Mouse (Mus musculus) A20 (cell line): ENCODE results near the gene Hdac8.

Experiments used
- DNase-seq: peaks from one replicate; pipeline ENCODE4 v3.0.0-alpha.2; 2011; ENCODE audit warnings: low read depth, low spot score

The Hdac8 gene

DNA sequence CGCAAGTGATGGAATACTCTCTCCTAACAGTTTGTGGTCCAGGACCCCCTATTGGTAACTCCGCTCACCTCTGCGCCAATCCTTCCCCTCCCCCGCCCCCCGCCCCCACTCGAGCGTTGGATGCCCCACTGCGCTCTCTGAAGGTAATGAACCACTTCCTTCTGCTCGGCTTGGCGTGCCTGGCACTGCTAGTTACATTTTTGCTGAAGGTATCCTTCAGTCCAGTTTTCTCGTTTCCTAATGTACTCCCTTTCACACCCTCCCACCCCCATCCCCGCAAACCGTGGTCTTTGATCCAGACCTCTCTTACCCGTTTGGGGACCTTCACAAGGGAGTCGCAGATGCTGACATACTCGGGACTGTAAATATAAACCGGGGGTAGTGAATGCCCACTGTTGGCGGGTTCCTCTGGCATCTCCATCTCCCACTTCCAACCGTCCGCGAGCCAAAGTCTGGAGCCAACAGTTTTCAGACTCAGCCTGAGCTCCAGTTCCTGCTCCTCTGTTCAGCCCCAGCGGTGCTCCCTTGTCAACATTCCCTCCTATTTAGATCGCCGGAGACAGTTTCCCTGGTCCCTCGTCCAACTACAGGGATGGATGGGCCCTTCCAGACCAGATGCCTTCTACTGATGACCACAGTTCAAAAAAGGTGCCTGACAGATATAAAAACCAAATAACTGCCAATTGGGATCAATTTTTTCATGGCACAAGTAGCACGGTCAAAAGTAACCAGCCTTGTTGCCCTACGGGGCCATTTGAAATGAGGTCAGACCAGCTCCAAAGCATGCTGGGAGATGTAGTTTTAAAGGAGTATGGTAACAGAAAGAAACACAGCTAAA is at the start of gene Hdac8:
Gene Hdac8, minus strand, starts transcription at position 716 of the 838 bp plus-strand sequence.
- peak; percentile 81 for DNase-seq

DNA sequence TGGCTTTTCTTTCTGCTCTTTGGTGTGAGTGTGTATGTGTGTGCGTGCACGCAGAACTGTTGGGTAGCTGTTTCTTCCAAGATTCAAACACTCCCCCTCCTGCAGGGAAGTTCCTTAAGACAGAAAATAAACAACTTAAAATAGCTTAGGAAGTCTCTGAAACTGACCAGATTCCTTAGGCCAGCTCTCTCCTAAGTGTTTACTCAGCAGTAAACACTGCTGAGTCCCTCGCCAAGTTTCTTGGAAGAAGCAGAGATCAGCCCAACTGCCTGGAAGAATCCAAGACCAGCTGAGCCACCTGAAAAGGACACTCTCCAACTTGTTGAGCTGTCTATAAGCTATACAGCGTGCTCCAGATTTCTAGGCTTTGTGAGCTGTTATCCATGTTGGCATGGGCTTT is 4.0 kb upstream of the Hdac8 start:
- no peak for DNase-seq

DNA sequence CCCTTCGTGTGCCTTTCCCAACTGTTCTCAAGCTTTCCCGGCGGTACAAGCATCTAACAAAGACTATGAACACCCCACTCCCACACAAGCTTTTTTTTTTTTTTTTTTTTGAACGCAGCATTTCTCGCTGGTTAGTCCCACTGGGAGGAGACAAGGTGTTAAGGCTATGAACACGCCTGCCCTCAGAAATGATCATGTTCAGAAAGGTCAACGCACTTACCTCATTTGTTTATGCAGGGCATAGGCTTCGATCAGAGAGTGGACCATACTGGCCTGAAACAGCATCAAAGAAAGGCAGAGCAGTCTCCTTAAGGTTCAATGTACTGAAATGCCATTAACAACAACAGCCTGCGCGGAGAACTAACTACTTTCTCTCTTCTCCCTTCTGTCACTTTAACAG is 980 bp downstream of the Hdac8 start:
- no peak for DNase-seq

GRCm38 (mm10) chrX:102493992-102494730 is 11.0 kb downstream of the Hdac8 start:
- DNase-seq, result peak; percentile 32

DNA sequence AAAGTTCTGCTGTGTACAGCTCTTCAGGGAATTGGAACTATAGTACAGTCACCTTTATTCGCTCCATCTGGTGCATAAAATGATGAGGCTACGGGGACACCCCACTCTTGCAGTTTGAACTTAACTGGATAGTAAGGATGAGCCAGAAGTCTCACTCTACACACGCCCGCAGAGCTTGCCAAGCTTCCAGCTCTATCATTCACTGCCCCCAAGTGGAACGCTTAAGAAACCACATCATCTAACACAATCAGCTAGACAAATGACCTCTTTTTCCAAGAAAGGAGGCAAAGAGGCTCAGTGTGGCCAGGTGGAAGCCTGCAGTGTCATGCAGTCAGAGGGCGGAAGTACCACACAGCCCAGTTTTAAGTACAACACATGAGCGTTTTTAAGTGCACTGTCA is 19.6 kb downstream of the Hdac8 start:
- DNase-seq, result no peak

GRCm38 (mm10) chrX:102479665-102480064 is 25.5 kb downstream of the Hdac8 start:
- DNase-seq, result no peak

DNA sequence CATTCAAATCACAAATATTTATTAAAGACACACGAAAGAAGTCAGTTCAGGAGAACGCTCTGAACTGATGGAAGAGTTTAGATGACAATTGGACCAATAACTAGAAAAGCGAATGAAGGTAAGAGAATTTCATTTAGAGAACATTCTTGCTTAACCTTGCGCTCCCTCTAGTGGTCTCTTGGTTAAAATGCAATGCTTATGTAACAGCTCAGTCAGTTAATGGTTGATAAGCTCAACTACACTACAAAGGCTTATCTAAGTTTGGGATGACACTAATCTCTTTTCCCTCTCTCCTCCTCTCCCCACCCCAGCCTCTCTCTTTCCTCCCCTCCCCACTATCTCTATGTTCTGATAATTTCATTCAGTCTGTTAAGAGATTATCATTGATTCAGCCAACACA is 26.2 kb downstream of the Hdac8 start:
- DNase-seq, result peak; percentile 41

DNA sequence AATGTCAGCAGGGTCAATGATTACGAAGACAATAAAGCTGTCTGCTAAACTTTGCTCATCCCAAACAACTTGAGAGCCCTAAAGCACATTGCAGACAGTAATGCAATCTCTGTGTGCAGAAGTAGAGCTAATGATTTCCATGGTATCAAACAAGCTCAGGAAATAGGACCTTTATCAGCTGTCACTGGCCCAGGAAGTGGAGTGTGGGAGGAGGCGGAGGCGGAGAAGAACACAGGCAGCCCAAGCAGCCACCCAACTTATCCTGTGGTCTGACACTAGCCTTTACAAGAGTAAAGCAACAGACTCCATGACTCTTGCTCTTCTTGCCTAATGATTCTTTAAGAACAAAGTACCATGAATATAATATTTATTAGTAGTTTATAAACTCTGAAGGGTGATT is 26.7 kb downstream of the Hdac8 start:
- no peak for DNase-seq

- DNase-seq, result peak; percentile 52
Measured at GRCm38 (mm10) chrX:102476784-102477183, 28.4 kb downstream of the Hdac8 start.

DNA sequence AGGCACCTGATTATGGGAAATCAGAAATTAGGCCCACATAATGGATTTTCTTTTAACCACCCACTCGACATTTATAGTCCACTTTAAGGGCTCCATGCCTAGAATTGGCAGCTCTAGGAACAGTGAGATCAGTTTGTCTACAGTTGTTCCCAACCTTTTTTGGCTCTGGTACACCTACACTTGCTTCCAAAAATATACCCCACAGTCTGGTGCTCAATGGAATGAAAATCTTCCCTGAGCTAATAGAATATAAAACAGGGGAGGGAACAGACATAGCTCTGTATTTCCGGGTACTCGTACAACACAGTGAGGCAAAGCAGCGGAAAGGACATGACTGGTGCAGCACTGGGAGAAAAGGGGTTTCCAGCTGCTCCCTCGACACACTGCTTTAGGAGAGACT is 29.6 kb downstream of the Hdac8 start:
- no peak for DNase-seq

DNA sequence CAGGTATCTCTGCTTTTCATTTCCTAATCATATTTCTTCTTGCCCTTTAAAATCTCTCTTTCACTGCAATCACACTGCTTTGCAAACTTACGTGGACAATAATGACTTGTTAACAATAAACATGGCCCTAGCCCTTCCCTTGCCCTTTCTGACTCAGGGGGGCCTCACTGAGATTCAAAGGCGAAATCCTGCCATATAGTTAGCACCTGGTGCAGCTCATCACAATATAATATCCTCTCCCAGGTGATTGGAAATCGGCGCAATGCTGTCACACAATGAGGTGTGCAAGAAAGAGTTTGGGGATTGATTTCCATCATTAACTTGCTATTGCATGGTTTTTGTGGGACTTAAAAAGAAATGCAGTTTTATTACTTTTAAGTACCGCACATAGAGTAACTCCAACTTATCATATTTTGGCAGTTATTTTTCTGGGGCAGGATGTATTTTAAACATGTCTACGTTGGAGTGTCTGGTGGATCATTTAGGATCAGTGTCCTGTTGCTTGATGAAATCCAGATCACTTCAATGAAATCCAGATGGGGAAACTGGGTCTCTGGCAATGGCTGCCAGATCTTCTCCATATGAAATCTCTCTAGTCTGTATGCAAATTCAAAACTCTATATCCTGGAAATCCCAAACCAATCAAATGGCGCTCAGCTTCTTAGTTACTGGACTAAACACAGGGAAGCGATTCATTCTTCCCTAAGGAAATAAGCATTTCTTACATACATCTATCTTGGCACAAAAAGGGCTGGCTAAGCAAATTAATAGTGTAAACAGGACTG is 86.6 kb downstream of the Hdac8 start:
- DNase-seq, result no peak

- DNase-seq, result no peak
Measured at GRCm38 (mm10) chrX:102416972-102417371, 88.2 kb downstream of the Hdac8 start.

DNA sequence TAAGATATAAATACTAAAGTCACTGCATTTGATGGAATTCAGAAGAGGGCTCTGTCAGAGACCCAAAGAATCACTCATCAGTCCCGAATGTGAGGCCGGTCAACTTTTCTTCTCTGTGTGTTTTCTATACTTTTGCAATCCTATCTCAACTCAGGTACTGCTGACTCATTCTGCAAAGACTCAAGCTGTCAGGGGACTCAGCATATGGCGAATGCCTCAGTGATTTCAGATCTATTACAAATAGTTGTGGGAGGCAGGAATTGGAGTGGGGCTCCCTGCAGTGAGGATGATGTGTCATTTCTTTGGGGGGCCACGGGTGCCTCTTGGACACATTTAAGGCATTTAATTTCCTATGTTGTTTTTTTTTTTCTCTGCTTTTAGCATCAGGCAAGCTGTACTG is 88.8 kb downstream of the Hdac8 start:
- DNase-seq, result no peak

GRCm38 (mm10) chrX:102384765-102385164 is 120.4 kb downstream of the Hdac8 start:
- DNase-seq, result peak; percentile 64

GRCm38 (mm10) chrX:102383151-102383550 is 122.0 kb downstream of the Hdac8 start:
- DNase-seq, result no peak

DNA sequence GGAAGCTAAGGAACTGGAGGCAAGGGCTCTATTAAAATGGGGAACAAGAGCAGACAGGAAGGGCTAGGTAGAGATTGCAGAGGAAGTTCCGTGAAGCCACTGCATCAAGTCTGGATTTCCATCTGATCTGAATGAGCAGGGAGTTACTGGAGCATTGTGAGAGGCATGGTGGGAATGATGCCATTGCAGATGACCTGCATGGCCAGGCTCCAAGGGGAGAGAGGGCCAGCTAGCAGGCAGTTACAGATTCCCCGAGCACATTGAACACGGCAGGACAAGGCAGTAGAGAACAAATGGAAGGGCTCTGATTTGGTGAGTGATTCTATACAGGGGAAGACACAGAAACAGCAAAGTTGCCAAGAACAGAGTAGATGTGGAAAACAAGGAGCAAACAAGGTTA is 138.6 kb downstream of the Hdac8 start:
- no peak for DNase-seq

DNA sequence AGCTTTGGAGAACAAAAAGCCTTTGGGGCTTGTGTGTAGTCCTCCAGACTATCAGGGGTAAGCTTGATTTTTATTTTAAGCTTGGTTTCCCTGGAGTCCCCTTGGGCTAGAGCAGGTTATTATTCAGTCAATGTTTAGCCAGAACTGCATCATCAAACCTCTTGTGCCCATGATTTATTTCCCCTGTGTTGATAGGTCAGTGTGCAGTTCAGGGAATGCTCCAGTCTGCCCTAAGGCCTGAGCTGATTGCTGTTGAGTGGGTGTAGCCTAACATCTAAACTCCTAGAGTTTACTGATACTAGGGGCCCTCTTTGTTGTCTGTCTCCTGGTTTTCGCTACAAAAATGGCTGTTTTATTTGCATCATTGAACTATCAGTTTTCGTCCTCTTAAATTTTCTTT is 142.9 kb downstream of the Hdac8 start:
- no peak for DNase-seq

DNA sequence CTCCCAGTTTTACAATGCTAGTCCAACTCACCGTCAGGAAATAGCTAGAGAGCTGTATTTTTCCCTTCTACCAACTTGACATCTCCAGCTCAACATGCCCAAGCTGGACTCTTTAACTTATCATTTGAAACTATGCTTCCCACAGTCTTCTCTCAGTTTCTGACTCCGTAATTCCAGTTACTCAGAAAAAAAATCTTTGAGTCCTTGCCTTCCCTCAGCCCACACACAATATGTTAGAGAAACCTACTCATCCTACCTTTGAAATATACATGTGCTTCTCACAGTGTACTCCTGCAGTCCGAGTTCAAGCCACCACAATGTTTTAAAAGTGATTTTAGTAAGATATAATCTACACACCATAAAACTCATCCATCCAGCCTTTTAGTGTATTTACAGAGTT is 151.7 kb downstream of the Hdac8 start:
- no peak for DNase-seq

GRCm38 (mm10) chrX:102349843-102350731 is 155.1 kb downstream of the Hdac8 start:
- DNase-seq, result no peak

GRCm38 (mm10) chrX:102348886-102349486 is 156.2 kb downstream of the Hdac8 start:
- DNase-seq, result no peak

GRCm38 (mm10) chrX:102341688-102342087 is 163.5 kb downstream of the Hdac8 start:
- DNase-seq, result no peak
